Mouse (Mus musculus): ENCODE measurements around the gene Syngr1. TPM values are rescaled to one million over a fixed set of nuclear protein-coding genes. Genes with fewer than 3 reads are reported as not detected.
A peak's percentile ranks its signal among the peaks of the same experiment; 100 is the strongest.

Gene Syngr1
- polyA plus RNA-seq, 1 experiment from 2014 or later = 21.5 TPM

DNA sequence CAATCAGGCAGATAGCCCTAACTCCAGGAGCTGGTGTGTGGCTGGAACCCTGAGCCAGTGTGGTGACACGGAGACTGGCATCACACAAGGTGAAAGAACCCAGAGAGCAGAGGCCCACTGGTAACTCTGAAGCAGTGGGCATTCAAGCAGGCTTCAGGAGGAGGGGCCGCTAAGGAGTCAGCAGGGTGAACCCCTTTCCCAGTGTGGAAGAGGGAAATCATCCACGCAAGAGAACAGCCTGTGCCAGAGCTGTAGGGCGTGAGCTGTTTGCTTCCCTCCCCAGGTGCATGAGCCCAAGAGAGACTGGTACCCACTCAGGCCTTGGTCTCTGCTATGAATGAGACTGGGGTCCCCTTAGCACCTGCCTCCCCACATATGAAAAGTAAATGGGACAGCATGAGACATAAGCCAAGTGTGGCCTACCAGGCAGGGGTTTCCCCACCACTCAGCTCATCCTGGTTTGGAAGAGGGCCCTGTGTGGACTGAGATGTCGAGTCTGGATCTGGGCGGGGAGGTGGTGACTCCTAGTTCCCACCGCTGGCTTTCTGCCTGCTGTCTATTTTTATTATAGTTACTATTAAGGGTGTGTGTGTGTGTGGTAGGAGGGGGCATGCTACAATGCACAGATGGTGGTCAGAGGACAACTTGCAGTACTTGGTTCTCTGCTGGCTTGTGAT lies 18.4 kb upstream of the Syngr1 start:
- H3K27me3 ChIP-seq = 0 out of 2 replicates have a peak, but pooled peaks cover 4% of the 10 kb centered on the region
- no peak for ATAC-seq
- H3K4me2 ChIP-seq = no peak overlapping the region
- 81% methylated on average over 7 of the region's 7 CpGs for WGBS
- no peaks in the 10 kb centered on the region for H3K4me1 ChIP-seq
- peaks cover 19% of the 10 kb centered on the region for H3K36me3 ChIP-seq (ENCODE audit: poor library complexity, severe bottlenecking)
- no peaks in the 10 kb centered on the region for H3K9me3 ChIP-seq (replicated peaks)
- no peak overlapping the region for H3K9ac ChIP-seq
- no peak overlapping the region for H3K4me3 ChIP-seq
- no peak overlapping the region for H3K27ac ChIP-seq

GRCm38 (mm10) chr15:80073256-80073621 lies 17.9 kb upstream of the Syngr1 start:
- 0 out of 2 replicates have a peak, but pooled peaks cover 4% of the 10 kb centered on the region for H3K27me3 ChIP-seq
- no peaks in the 10 kb centered on the region for H3K4me1 ChIP-seq
- 100% methylated on average over 1 of the region's 1 CpGs for WGBS
- H3K4me3 ChIP-seq = no peak overlapping the region
- no peaks in the 10 kb centered on the region for H3K9me3 ChIP-seq (replicated peaks)
- H3K4me2 ChIP-seq = no peak overlapping the region
- H3K36me3 ChIP-seq (ENCODE audit: poor library complexity, severe bottlenecking) = peaks cover 24% of the 10 kb centered on the region
- no peak overlapping the region for H3K9ac ChIP-seq
- H3K27ac ChIP-seq = no peak overlapping the region
- no peak for ATAC-seq

- 0 out of 2 replicates have a peak, but pooled peaks cover 4% of the 10 kb centered on the region for H3K27me3 ChIP-seq
- no peak for ATAC-seq
- H3K27ac ChIP-seq = no peak overlapping the region
- no peaks in the 10 kb centered on the region for H3K9me3 ChIP-seq (replicated peaks)
- peaks cover 3% of the 10 kb centered on the region for H3K4me1 ChIP-seq
- H3K4me2 ChIP-seq = no peak overlapping the region
- WGBS = 75% methylated on average over 6 of the region's 6 CpGs
- H3K36me3 ChIP-seq (ENCODE audit: poor library complexity, severe bottlenecking) = peaks cover 40% of the 10 kb centered on the region
- no peak overlapping the region for H3K9ac ChIP-seq
- H3K4me3 ChIP-seq = no peak overlapping the region
Measured at GRCm38 (mm10) chr15:80074663-80075373, 16.3 kb upstream of the Syngr1 start.

- H3K9ac ChIP-seq = peak overlapping the region; percentile 6; the same call in 1 of the 2 replicates
- H3K27me3 ChIP-seq = 0 out of 2 replicates have a peak, but pooled peaks cover 1% of the 10 kb centered on the region
- no peaks in the 10 kb centered on the region for H3K9me3 ChIP-seq (replicated peaks)
- WGBS = 55% methylated on average over 3 of the region's 3 CpGs
- no peak overlapping the region for H3K4me2 ChIP-seq
- ATAC-seq = no peak; the same call in 1 of the 2 replicates
- H3K36me3 ChIP-seq (ENCODE audit: poor library complexity, severe bottlenecking) = peaks cover 45% of the 10 kb centered on the region
- no peak overlapping the region for H3K27ac ChIP-seq
- H3K4me1 ChIP-seq = peaks cover 8% of the 10 kb centered on the region
- H3K4me3 ChIP-seq = no peak overlapping the region
Measured at GRCm38 (mm10) chr15:80075374-80075694, 15.8 kb upstream of the Syngr1 start.

GRCm38 (mm10) chr15:80075733-80076337 lies 15.3 kb upstream of the Syngr1 start:
- H3K9ac ChIP-seq = peak overlapping the region; percentile 6; the same call in 1 of the 2 replicates
- H3K27ac ChIP-seq = no peak overlapping the region
- WGBS = 38% methylated on average over 5 of the region's 5 CpGs
- no peaks in the 10 kb centered on the region for H3K27me3 ChIP-seq
- peaks cover 50% of the 10 kb centered on the region for H3K36me3 ChIP-seq (ENCODE audit: poor library complexity, severe bottlenecking)
- no peak for ATAC-seq
- H3K4me2 ChIP-seq = no peak overlapping the region
- H3K4me3 ChIP-seq = no peak overlapping the region
- peaks cover 13% of the 10 kb centered on the region for H3K4me1 ChIP-seq
- H3K9me3 ChIP-seq (replicated peaks) = no peaks in the 10 kb centered on the region

- Histone ChIP-seq H3K4me3 (no peak overlapping the region), H3K4me2 (no peak overlapping the region), H3K9ac (no peak overlapping the region), H3K9me3 (replicated peaks) (no peaks in the 10 kb centered on the region), H3K4me1 (peaks cover 20% of the 10 kb centered on the region), H3K27ac (no peak overlapping the region), H3K27me3 (no peaks in the 10 kb centered on the region), H3K36me3 (ENCODE audit: poor library complexity, severe bottlenecking) (peaks cover 57% of the 10 kb centered on the region)
- 6% methylated on average over 2 of the region's 2 CpGs for WGBS
- peak; percentile 51 for ATAC-seq
Measured at GRCm38 (mm10) chr15:80076338-80077136, 14.6 kb upstream of the Syngr1 start.

GRCm38 (mm10) chr15:80078058-80078814 lies 12.9 kb upstream of the Syngr1 start:
- Histone ChIP-seq H3K9me3 (replicated peaks) (no peaks in the 10 kb centered on the region), H3K27ac (no peak overlapping the region), H3K9ac (no peak overlapping the region), H3K4me3 (no peak overlapping the region), H3K4me2 (no peak overlapping the region), H3K27me3 (no peaks in the 10 kb centered on the region), H3K36me3 (ENCODE audit: poor library complexity, severe bottlenecking) (peaks cover 63% of the 10 kb centered on the region), H3K4me1 (peaks cover 31% of the 10 kb centered on the region)
- no peak for ATAC-seq
- 74% methylated on average over 11 of the region's 11 CpGs for WGBS

- no peak for ATAC-seq
- 93% methylated on average over 5 of the region's 5 CpGs for WGBS
- H3K4me3 ChIP-seq = no peak overlapping the region
- no peak overlapping the region for H3K9ac ChIP-seq
- no peak overlapping the region for H3K27ac ChIP-seq
- H3K9me3 ChIP-seq (replicated peaks) = no peaks in the 10 kb centered on the region
- H3K36me3 ChIP-seq (ENCODE audit: poor library complexity, severe bottlenecking) = peaks cover 63% of the 10 kb centered on the region
- no peaks in the 10 kb centered on the region for H3K27me3 ChIP-seq
- H3K4me2 ChIP-seq = no peak overlapping the region
- H3K4me1 ChIP-seq = peaks cover 31% of the 10 kb centered on the region
Measured at GRCm38 (mm10) chr15:80079129-80079668, 11.9 kb upstream of the Syngr1 start.

DNA sequence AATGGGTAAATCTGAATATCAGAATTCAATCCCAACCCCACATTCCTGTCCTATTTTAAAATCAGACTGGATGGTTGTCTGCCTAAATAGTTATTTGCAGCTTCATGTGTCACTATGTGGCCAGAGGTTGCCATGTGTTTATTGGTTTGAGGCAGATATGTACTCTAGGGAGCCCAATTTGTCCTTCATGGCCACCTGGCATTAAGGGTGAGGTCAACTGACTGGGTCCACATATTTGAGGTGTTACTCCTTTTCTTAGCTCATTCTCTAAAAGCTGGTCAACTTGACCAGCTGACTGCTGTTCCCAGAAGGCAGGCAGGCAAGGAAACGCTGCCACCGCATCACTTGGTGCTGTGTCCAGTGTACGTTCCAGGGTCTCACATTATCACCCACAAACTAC lies 11.2 kb upstream of the Syngr1 start:
- Histone ChIP-seq H3K4me3 (no peak overlapping the region), H3K4me1 (peaks cover 31% of the 10 kb centered on the region), H3K27ac (no peak overlapping the region), H3K9me3 (replicated peaks) (no peaks in the 10 kb centered on the region), H3K9ac (no peak overlapping the region), H3K27me3 (no peaks in the 10 kb centered on the region), H3K36me3 (ENCODE audit: poor library complexity, severe bottlenecking) (peaks cover 63% of the 10 kb centered on the region), H3K4me2 (no peak overlapping the region)
- ATAC-seq = no peak
- 82% methylated on average over 3 of the region's 3 CpGs for WGBS

GRCm38 (mm10) chr15:80080711-80081615 lies 10.2 kb upstream of the Syngr1 start:
- peak overlapping the region; percentile 90 for H3K9ac ChIP-seq
- no peak for ATAC-seq
- peaks cover 62% of the 10 kb centered on the region for H3K36me3 ChIP-seq (ENCODE audit: poor library complexity, severe bottlenecking)
- no peaks in the 10 kb centered on the region for H3K9me3 ChIP-seq (replicated peaks)
- peak overlapping the region; percentile 85 for H3K4me2 ChIP-seq
- H3K27me3 ChIP-seq = no peaks in the 10 kb centered on the region
- H3K4me3 ChIP-seq = peak overlapping the region; percentile 80
- 62% methylated on average over 9 of the region's 9 CpGs for WGBS
- H3K4me1 ChIP-seq = peaks cover 31% of the 10 kb centered on the region
- H3K27ac ChIP-seq = no peak overlapping the region
